Mouse (Mus musculus): ENCODE results near the gene Gm17374. TPM values are rescaled to one million over a fixed set of nuclear protein-coding genes. Genes with fewer than 3 reads are reported as not detected.
"Not testable (repeated sequence)": the region's sequence is repeated elsewhere in the genome, so short reads cannot be mapped to it uniquely, and the experiment has no call there.

Gene Gm17374
- polyA plus RNA-seq, 1 experiment from 2014 or later, result not detected

- under 1% methylated on average over 43 of the region's 43 CpGs for WGBS
- H3K4me1 ChIP-seq (replicated peaks; ENCODE audit: control insufficient read depth, insufficient read depth, low read length), result peaks cover 15% of the 10 kb centered on the region
- peak; percentile 97 for DNase-seq (ENCODE audit: low spot score)
These were observed 18.4 kb downstream of the Gm17374 start, which contains the start of the genes Esf1 and Ndufaf5 for GRCm38 (mm10) chr2:140170127-140170802. Gene Esf1 (minus strand): TSS chr2:140170564. Gene Ndufaf5 (plus strand): TSS chr2:140170649.

DNA sequence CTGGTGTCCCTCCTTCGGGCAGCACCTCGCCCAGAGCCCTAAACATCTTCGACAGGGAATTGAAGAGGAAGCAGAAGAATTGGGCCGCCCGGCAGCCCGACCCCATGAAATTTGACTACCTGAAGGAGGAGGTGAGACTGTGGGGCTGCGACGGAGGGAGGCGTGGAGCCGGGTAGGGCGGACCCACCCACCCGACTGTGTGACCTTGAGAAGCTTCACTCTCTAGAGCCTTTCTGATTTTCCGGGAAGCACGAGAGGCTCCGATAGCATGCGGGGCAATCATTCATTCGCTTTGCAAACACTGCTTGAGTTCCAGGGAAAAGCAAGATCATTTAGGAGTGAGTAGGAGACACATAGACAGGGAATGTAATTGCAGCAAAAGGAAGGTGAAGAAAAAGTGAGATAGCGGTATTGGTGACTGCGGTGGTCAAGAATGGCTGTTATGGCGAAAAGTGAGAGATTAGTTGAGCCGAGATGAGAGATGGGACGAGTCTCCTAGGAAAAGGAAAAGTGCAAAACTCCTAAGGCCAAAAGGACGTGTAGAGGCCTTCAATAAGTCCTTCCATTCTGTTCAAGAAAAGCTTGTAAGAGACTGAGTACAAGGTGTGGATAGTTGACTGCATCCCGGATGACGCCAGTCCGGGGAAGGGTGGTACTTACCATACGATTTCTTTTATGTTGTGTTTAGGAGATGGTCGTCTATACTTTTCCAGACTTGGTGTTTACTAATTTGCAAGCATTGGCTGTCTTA is 19.1 kb downstream of the Gm17374 start:
- Histone ChIP-seq H3K27ac (ENCODE audit: low read depth) (peak overlapping the region; percentile 67), H3K27me3 (replicated peaks; ENCODE audit: control insufficient read depth, insufficient read depth, low read length) (no peaks in the 10 kb centered on the region), H3K4me1 (replicated peaks; ENCODE audit: control insufficient read depth, insufficient read depth, low read length) (peaks cover 15% of the 10 kb centered on the region), H3K36me3 (ENCODE audit: control insufficient read depth, insufficient read depth, low read length) (peaks cover 30% of the 10 kb centered on the region), H3K4me2 (ENCODE audit: low read length) (peak overlapping the region; percentile 79), H3K9me3 (ENCODE audit: control insufficient read depth, low read length) (no peaks in the 10 kb centered on the region), H3K4me3 (ENCODE audit: low read depth, low read length) (peak overlapping the region; percentile 100), H3K9ac (ENCODE audit: low read length) (peak overlapping the region; percentile 85)
- DNase-seq (ENCODE audit: low spot score) (peak; percentile 52), ATAC-seq (replicated peaks; ENCODE audit: low FRiP score, low TSS enrichment, low read depth) (peak; percentile 91)
- 8% methylated on average over 28 of the region's 28 CpGs for WGBS

More at GRCm38 (mm10) chr2:140170127-140170802, 18.4 kb downstream of the Gm17374 start, which contains the start of the genes Esf1 and Ndufaf5:
- Histone ChIP-seq H3K27ac (ENCODE audit: low read depth) (peak within 1 kb of the TSS; percentile 67), H3K9ac (ENCODE audit: low read length) (peak within 1 kb of the TSS; percentile 85), H3K4me3 (ENCODE audit: low read depth, low read length) (peak within 1 kb of the TSS; percentile 100), H3K4me2 (ENCODE audit: low read length) (peak within 1 kb of the TSS; percentile 79), H3K27me3 (replicated peaks; ENCODE audit: control insufficient read depth, insufficient read depth, low read length) (no peaks in the 10 kb centered on the region), H3K36me3 (ENCODE audit: control insufficient read depth, insufficient read depth, low read length) (peaks cover 31% of the 10 kb centered on the region), H3K9me3 (ENCODE audit: control insufficient read depth, low read length) (no peaks in the 10 kb centered on the region)
- peak; percentile 98 for ATAC-seq (replicated peaks; ENCODE audit: low FRiP score, low TSS enrichment, low read depth)

- WGBS, result 91% methylated on average over 3 of the region's 3 CpGs
- not testable (repeated sequence) for H3K4me3 ChIP-seq (ENCODE audit: low read depth, low read length); H3K9me3 ChIP-seq (ENCODE audit: control insufficient read depth, low read length); DNase-seq (ENCODE audit: low spot score); H3K4me1 ChIP-seq (replicated peaks; ENCODE audit: control insufficient read depth, insufficient read depth, low read length); H3K9ac ChIP-seq (ENCODE audit: low read length); H3K27me3 ChIP-seq (replicated peaks; ENCODE audit: control insufficient read depth, insufficient read depth, low read length); ATAC-seq (replicated peaks; ENCODE audit: low FRiP score, low TSS enrichment, low read depth); H3K4me2 ChIP-seq (ENCODE audit: low read length); H3K27ac ChIP-seq (ENCODE audit: low read depth)
- H3K36me3 ChIP-seq (ENCODE audit: control insufficient read depth, insufficient read depth, low read length), result peaks cover 45% of the 10 kb centered on the region
These were observed 33.9 kb downstream of the Gm17374 start for GRCm38 (mm10) chr2:140185685-140186210.

DNA sequence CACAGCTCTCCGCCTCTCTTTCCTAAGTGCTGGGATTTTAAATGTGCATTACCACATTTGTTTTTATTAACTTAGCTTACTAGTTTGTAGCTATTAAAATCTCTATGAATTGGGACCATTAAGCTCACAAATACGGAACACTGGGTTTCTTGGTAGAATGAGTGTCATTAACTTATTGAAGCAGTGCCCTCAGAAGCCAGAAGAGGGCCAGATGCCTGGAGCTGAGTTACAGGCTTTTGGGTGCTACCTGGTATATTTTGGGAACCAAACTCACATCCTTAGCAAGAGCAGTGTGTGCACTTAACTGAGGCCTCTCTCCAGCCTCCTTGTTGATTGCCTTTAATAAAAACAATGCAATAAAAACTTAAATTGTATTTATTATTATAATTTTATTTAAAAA is 48.9 kb downstream of the Gm17374 start:
- Histone ChIP-seq H3K4me1 (replicated peaks; ENCODE audit: control insufficient read depth, insufficient read depth, low read length) (no peaks in the 10 kb centered on the region), H3K9ac (ENCODE audit: low read length) (no peak overlapping the region), H3K4me2 (ENCODE audit: low read length) (no peak overlapping the region), H3K36me3 (ENCODE audit: control insufficient read depth, insufficient read depth, low read length) (peaks cover 34% of the 10 kb centered on the region), H3K9me3 (ENCODE audit: control insufficient read depth, low read length) (no peaks in the 10 kb centered on the region), H3K4me3 (ENCODE audit: low read depth, low read length) (no peak overlapping the region), H3K27ac (ENCODE audit: low read depth) (no peak overlapping the region), H3K27me3 (replicated peaks; ENCODE audit: control insufficient read depth, insufficient read depth, low read length) (no peaks in the 10 kb centered on the region)
- no peak for ATAC-seq (replicated peaks; ENCODE audit: low FRiP score, low TSS enrichment, low read depth)
- no peak for DNase-seq (ENCODE audit: low spot score)
- 81% methylated on average over 2 of the region's 2 CpGs for WGBS

DNA sequence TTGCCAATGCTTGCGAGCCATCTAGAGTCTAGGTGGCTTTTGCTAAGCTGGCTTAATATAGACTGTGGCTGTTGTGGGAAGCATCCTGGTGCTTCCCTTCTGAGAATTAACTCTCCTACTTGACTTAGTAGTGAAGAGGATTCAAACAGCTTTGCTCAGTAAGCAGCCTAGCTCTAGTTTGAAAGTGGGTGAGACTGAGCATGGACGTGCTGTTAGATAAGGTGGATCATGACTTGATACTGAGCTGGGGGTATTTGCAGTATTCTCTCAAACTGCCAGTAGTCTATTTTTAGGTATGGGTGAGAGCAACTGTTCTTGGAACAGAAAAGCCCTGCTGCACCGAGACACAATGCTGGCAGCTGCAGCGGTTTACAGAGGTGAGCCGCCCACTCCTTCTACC is 50.7 kb downstream of the Gm17374 start:
- H3K4me1 ChIP-seq (replicated peaks; ENCODE audit: control insufficient read depth, insufficient read depth, low read length), result no peaks in the 10 kb centered on the region
- peaks cover 32% of the 10 kb centered on the region for H3K36me3 ChIP-seq (ENCODE audit: control insufficient read depth, insufficient read depth, low read length)
- WGBS, result 90% methylated on average over 5 of the region's 5 CpGs
- no peak for DNase-seq (ENCODE audit: low spot score)
- no peak for ATAC-seq (replicated peaks; ENCODE audit: low FRiP score, low TSS enrichment, low read depth)
- H3K9me3 ChIP-seq (ENCODE audit: control insufficient read depth, low read length), result no peaks in the 10 kb centered on the region
- no peaks in the 10 kb centered on the region for H3K27me3 ChIP-seq (replicated peaks; ENCODE audit: control insufficient read depth, insufficient read depth, low read length)
- H3K27ac ChIP-seq (ENCODE audit: low read depth), result no peak overlapping the region
- no peak overlapping the region for H3K4me3 ChIP-seq (ENCODE audit: low read depth, low read length)
- no peak overlapping the region for H3K9ac ChIP-seq (ENCODE audit: low read length)
- no peak overlapping the region for H3K4me2 ChIP-seq (ENCODE audit: low read length)

Other genes with a start within 250 kb of the Gm17374 start
- gene Tasp1, start 85.2 kb upstream of the Gm17374 start, polyA plus RNA-seq (2014; fragmentation: Nextera tagmentation; extraction: Ambion mirVana), result 19.2 and 19.5 TPM in 2 replicates
- 25.5 and 26.8 TPM in 2 replicates for gene Esf1, start 18.5 kb downstream of the Gm17374 start, polyA plus RNA-seq (2014; fragmentation: Nextera tagmentation; extraction: Ambion mirVana)
- gene Ndufaf5, start 18.6 kb downstream of the Gm17374 start, polyA plus RNA-seq (2014; fragmentation: Nextera tagmentation; extraction: Ambion mirVana), result 24.2 and 24.3 TPM in 2 replicates
- not detected in 2 replicates for gene Sel1l2, start 237.7 kb downstream of the Gm17374 start, polyA plus RNA-seq (2014; fragmentation: Nextera tagmentation; extraction: Ambion mirVana)
- 29.1 and 30.6 TPM in 2 replicates for gene Macrod2, start 243.3 kb downstream of the Gm17374 start, polyA plus RNA-seq (2014; fragmentation: Nextera tagmentation; extraction: Ambion mirVana)